Mouse (Mus musculus) stomach, adult 2 months (tissue): ENCODE data around the gene Ostf1. TPM values are rescaled to one million over a fixed set of nuclear protein-coding genes. Genes with fewer than 3 reads are reported as not detected.

ENCODE experiments used
- polyA plus RNA-seq: library from polyadenylated mRNA; depleted of rRNA; stranded (reverse); fragments of >200 nt; gene quantifications from 2 replicates; pipeline ENCODE4 v1.2.3, GENCODE M21; 2012; rRNA removed

Gene Ostf1
- polyA plus RNA-seq, result 26.3 and 40.1 TPM in 2 replicates

GRCm38 (mm10) chr19:18631644-18632219 is at the start of gene Ostf1, which contains the start of gene Nmrk1:
Gene Ostf1, minus strand, starts transcription at chr19:18631823.
Gene Nmrk1, plus strand, starts transcription at chr19:18631950.

GRCm38 (mm10) chr19:18670608-18671007 is 39.0 kb upstream of the Ostf1 start, which contains the start of gene Carnmt1:
Gene Carnmt1, plus strand, starts transcription at chr19:18670764.

Other genes with a start within 250 kb of the Ostf1 start
- 1.4 TPM in 2 replicates for gene Nmrk1, start 127 bp upstream of the Ostf1 start, polyA plus RNA-seq
- 2.3 and 3.4 TPM in 2 replicates for gene Carnmt1, start 38.9 kb upstream of the Ostf1 start, polyA plus RNA-seq
- 5.3 and 10.3 TPM in 2 replicates for gene D030056L22Rik, start 81.4 kb upstream of the Ostf1 start, polyA plus RNA-seq
- not detected in 2 replicates for gene Trpm6, start 118.2 kb upstream of the Ostf1 start, polyA plus RNA-seq